Mouse (Mus musculus) megakaryocyte, adult 5-6 weeks (primary cell): ENCODE results near the gene Paxbp1. TPM values are rescaled to one million over a fixed set of nuclear protein-coding genes. Genes with fewer than 3 reads are reported as not detected.
"Not testable (repeated sequence)": the region's sequence is repeated elsewhere in the genome, so short reads cannot be mapped to it uniquely, and the experiment has no call there.

ENCODE experiments used
- ATAC-seq: 2 replicates; pipeline ENCODE4 v1.8.0; 2016; ENCODE audit warnings: mild to moderate bottlenecking, inconsistent platforms; ENCODE audit not compliant: poor library complexity, severe bottlenecking
- total RNA-seq, 2 experiments: library from RNA; stranded (forward) in 1 of 2; stranded (reverse) in 1 of 2; fragments of 153-499, 151-499 nt in 1 of 2; fragments of 221-1000, 200-1000 nt in 1 of 2; gene quantifications; 2 replicates each; pipeline versions ENCODE4 v1.2.3 to v1.2.4; 2015 to 2017

Gene Paxbp1
- total RNA-seq (2015): 71.3 and 81.9 TPM in 2 replicates
- 68.3 and 79.2 TPM in 2 replicates for total RNA-seq (2017)

DNA sequence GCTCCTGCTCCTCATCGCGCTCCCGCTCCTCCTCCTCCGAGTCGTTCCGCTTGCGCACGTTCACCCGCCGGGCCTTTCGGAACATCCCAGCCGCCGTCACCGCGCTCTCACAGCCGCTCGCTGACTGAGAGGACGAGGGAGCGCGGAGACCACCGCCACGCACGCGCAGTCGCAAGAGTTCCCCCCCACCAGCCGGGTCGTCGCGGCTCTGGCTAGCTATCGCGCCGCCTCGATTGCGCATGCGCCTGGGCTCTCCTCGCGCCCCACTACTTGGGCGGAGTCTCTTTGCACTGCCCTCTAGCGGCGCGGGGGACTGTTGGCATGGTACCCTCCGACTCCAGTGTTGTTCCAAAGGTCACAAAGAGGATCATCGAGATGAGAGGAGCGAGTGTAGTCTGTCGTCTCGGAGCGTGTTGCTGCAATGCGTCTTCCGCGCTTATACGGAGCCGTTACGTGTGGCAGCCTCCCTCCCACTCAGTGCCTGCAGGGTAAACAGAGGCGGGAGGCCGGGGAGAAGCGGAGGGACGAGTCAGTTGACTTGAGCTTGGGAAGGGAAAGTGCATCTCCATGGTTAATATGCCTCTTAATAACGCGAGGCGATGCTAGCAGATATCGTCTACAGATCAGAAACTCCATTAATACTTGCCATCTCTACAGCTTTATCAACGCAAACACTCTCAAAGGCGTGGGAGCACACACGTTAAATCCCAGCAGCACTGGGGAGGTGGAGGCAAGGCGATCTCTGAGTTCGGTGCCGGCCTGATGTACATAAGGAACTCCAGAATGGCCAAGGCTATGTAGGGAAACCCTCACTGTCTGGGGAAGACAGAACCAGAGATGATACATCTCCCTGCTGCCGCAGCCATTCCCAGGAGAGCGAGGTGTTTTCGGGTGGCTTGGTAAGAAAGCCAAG is at the start of gene Paxbp1:
Gene Paxbp1, minus strand, starts transcription at position 274 of the 913 bp plus-strand sequence.
- peak; percentile 93 for ATAC-seq

- peak; percentile 76 for ATAC-seq
These were observed 42.4 kb upstream of the Paxbp1 start for GRCm38 (mm10) chr16:91086642-91087306.

GRCm38 (mm10) chr16:91085239-91085825 is 41.0 kb upstream of the Paxbp1 start:
- ATAC-seq: no peak

DNA sequence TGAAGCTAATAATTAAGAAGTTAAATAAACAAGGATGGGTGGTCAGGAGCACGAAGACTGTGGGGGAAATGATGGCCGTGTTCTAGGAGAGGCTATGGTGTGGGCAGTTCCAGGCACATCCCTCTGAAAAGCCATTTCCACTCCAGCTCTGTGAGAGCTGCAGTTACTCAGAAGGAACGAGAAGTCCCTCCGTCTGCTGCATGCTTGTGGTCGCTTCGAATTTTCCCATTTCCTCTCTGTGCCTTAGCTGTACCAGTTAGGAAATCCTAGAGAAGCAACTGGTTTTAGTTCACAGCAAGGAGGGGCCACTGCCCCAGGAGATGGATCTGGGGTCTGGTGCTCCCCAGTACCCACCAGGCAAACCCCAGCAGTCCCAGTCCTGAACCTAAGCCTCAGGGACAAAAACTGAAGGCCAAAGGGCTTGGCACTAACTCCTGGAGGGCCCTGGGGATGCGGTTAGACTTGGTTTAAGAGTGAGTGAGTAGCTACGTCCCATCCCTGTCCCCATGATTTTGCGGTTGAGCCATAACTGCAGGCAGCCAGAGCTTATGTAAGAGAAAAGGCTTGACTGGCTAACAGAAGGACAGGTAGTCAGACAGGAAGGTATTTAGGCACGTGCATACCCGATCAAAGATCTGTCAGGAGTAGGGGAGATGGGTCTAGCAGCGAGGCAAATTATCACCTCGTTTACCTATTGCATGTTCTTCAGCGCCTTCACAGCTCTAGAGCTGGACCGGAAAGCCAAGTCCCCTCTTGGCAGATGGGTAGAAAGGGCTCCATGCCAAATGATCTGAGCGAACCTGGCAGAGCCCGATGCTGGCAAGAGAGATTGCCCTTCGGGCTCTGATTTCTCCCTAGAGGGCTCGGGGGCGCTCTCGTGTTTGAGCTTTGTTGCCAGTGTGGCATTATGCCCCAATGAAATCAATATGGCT is 40.2 kb upstream of the Paxbp1 start:
- ATAC-seq: peak; percentile 59

GRCm38 (mm10) chr16:91083002-91083646 is 38.8 kb upstream of the Paxbp1 start:
- ATAC-seq: no peak

DNA sequence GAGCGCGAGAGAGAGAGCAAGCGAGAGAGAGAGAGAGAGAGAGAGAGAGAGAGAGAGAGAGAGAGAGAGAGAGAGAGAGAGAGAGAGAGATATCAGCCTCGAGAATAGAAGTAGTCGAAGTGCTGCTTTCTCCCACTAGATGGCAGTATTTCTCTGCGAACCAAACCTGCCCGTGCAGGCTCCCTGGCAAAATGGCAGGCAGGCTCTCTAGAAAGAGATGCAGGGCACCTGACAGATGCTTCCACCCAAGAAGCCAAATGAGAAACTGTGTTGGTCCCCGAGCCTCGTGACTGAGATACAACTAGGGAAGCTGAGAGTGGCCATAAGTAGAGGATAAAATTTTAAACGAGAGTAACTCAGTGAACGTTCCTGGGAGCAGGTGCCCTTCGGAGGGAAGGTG is 37.2 kb upstream of the Paxbp1 start:
- ATAC-seq: peak; percentile 92

DNA sequence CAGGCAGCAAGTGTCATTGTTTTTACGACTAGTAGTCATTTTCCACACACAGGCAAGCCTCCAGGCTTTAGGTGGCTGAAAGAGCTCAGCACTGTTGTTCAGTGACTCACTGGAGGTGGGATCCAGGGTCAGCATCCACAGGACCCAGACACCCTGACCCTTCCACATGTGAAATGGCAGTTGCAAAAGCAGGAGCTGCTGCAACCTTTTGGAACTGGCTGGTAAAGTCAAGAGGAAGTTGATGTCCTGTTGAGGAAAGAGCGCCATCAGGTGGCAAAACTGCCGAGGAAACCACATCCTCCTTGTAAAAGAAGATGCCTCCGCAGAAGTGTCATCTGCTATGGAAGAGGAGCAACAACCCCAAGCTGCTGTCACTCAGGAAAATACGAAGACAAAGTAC is 31.8 kb upstream of the Paxbp1 start:
- peak; percentile 72 for ATAC-seq

DNA sequence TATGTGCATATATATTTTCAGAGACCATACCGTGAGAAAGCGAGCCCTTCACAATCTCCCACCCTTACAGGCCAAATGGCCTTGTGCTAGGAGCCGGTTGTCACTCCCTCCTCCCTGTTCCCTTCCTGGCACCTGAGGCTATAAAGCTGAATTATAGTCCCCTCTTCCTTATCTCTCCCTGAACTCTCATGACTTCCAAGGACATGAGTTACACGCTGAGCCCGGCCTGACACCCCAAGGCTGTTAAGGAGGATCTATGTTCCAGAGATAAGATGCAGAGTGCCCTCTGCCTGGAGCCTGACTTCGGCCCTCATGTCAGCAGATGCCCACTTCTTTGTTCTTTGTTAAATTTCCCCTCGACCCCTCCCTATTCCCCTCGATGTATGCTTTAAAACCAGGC is 31.1 kb upstream of the Paxbp1 start:
- ATAC-seq: not testable (repeated sequence)

DNA sequence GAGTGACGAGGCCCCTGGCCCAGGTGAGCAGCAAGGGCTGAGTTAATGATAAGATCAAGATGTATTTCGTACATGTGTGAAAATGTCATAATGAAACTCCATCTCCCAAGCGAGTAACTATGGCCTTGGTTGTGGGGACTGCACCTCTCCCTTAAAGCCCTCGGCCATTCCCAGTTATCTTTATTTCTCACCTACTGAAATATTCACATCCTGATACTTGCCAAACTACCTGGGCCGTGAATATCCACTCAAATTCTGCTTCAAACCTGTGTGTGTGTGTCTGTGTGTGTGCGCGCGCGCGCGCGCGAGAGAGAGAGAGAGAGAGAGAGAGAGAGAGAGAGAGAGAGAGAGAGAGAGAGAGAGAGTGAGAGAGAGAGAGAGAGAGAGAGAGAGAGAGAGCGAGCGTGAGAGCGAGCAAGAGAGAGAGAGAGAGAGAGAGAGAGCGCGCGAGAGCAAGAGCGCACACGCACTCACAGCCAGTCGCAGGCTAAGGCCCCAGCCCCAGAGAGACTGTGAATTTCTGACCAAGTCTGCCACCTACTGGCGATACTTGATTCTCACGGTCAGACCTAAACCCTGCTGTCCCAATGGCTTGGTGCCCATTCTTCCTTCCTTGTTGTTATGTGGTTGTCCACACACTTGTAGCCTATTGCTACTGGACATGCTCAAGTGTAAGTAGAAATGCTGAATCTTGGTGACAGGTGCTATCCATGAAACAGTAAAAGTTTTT is 29.0 kb upstream of the Paxbp1 start:
- peak; percentile 98 for ATAC-seq

DNA sequence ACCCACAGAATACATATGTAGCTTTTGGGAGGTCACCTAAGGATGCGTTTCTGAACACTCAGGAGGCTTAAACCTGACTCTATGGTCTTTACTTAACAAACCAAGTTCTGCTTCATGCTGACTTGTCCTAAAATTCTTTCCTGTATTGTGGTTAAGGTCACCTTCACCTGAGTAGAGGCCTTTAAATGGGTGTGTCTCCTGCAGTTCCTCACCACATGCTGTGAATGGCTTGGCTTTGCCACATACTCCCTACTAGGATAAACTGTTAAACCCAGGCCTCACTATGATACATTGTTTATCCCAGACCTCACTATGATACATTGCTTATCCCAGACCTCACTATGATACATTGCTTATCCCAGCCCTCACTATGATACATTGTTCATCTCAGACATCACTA is 27.9 kb upstream of the Paxbp1 start:
- no peak for ATAC-seq

GRCm38 (mm10) chr16:91068969-91069368 is 24.6 kb upstream of the Paxbp1 start:
- ATAC-seq: no peak

GRCm38 (mm10) chr16:91067122-91067521 is 22.8 kb upstream of the Paxbp1 start:
- ATAC-seq: no peak

DNA sequence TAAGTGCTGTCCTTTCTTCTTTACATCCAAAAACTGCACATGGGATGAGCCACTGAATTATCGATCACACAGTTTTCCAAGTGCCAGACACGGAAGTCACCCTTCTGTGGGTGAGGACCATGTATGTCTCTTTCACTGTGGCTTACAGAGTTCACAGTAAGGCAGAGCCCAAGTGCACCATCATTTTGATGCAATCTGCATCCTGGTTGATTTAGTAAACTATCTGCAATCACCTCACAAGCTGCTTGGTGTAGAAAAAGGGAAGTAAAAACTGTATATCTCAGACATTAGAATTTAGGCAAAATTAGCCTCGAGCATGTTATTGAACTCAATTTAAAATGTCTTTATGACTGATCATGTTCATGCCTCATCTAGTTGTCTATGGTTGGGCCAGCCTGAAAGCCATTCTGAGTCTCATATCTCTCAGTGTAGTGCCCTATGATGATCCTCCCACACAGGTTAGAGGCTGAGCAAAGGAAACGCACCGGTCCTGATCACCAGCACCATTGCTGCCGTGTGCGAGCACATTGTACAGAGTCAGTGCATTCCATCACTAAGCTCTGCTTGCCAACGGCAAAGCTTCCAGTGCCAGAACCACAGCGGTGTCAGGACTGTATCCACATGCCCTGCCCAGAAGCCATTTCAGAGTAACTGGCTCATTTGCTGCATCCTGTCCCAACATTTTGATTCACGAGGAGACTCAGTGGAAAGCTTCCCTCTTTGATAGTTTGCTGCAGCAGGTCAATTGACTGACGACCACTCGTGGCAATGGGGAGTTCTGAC is 20.4 kb upstream of the Paxbp1 start:
- ATAC-seq: peak; percentile 53

DNA sequence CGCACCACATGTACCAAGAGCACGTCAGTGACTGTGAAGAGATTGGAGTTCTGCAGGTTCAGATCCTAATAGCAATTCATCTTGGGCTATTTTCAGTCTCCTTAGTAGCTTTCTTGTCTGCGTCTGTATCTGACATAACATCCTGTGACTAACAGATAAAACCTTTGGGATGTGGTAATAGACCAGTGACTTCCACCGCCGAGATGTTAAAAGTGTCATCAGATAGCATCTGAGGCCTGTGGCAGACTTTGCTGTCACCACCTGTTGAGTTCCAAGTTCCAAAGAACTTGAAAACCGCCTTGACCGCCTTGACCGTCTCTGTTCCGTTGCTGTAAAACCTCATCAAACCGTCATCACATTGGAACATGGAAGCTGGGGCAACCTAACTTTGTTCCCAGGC is 19.4 kb upstream of the Paxbp1 start:
- ATAC-seq: peak; percentile 62

DNA sequence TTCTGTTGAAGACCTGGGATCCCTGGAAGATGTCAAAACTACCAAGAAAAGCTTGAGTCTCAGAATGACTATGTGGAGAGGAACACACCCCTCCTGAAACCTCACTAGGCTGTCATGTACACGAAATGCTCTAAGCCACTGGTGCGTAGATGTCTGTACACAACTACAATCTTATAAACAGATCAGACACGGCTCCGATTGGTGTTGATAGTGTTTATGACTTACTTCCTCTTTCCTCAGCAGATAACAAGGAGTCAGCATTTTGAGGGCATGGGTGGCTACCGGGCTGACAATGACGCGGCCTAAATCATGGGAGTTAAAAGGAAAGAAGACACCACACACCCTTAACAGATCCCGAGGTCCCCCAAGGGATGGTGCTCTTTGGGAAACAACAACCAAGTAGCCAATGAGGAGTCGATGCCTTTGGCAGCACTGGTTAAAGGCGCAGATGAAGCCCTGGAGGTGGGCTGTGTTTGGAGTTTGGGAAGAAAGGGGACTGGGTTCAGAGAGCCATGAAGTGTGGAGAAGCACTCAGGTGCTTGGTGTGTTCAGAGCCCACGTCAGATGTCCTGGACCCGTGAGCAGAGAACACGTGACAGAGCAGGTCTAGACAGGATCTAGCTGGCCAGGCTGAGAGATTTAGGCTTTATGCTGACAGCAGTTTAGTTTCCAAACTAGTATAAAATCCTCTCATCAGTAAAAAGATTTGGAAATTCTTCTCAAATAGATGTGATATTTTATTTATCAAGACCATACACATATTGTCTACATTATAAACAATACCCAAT is 17.4 kb upstream of the Paxbp1 start:
- ATAC-seq: peak; percentile 75

GRCm38 (mm10) chr16:91057741-91058140 is 13.4 kb upstream of the Paxbp1 start:
- no peak for ATAC-seq

DNA sequence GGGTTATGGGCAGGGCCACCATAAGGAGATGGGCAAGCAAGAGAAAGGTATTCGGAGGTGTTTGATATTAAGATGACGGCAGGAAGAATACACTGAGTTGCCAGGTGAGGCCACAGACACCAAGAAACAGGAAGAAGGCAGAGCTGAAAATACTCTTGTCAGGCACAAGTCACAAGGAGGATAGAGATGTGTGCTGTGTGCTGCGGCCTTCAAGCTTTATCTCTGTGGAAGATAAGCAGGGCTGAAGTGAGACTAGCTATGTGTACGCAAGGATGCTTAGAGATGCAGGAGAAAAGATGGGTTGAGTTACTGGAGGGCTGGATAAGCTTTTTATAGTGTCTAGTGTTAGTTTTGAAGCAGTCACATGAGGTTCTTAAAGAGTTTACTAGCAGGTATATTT is 12.9 kb upstream of the Paxbp1 start:
- no peak for ATAC-seq
